Mouse (Mus musculus) thymus, postnatal 0 days (tissue): ENCODE results near the gene Tmem207. TPM values are rescaled to one million over a fixed set of nuclear protein-coding genes. Genes with fewer than 3 reads are reported as not detected.

Source experiments
- DNase-seq: peaks from one replicate; pipeline ENCODE4 v3.0.0-alpha.2; 2015; ENCODE audit warnings: low spot score
- polyA plus RNA-seq: library from polyadenylated mRNA; unstranded; fragments of >200 nt; fragmentation: Nextera tagmentation; extraction: Ambion mirVana; gene quantifications from 2 replicates; pipeline ENCODE4 v1.2.1, GENCODE M21; 2015

The Tmem207 gene
- polyA plus RNA-seq, 1 experiment from 2014 or later, result not detected

GRCm38 (mm10) chr16:26456182-26456581, 70.4 kb downstream of the Tmem207 start:
- no peak for DNase-seq

GRCm38 (mm10) chr16:26454163-26454562, 72.4 kb downstream of the Tmem207 start:
- no peak for DNase-seq

Other genes with a start within 250 kb of the Tmem207 start
- 3.5 and 4.3 TPM in 2 replicates for gene Cldn1, start 154.9 kb downstream of the Tmem207 start, polyA plus RNA-seq
- not detected in 2 replicates for gene Cldn16, start 63.6 kb downstream of the Tmem207 start, polyA plus RNA-seq
- 2.4 and 3.6 TPM in 2 replicates for gene Il1rap, start 54.9 kb upstream of the Tmem207 start, polyA plus RNA-seq